Mouse (Mus musculus) midbrain, embryonic 15.5 days (tissue): ENCODE results near the gene Olfr1290. TPM values are rescaled to one million over a fixed set of nuclear protein-coding genes. Genes with fewer than 3 reads are reported as not detected.

Source experiments
- ATAC-seq: fragments of 200-750 bp; cut with Nextera tagmentation; replicated peaks from 2 replicates; pipeline ENCODE4 v1.8.0; 2017; ENCODE audit warnings: moderate TSS enrichment
- H3K27ac ChIP-seq: fragments of 300-500 bp; sonication (generic); 2 replicates; pipeline ENCODE4 v1.5.1; 2015; ENCODE audit warnings: mild to moderate bottlenecking, inconsistent platforms
- H3K27me3 ChIP-seq: fragments of 300-500 bp; sonication (generic); replicated peaks from 2 replicates; pipeline ENCODE4 v1.6.1; 2015; ENCODE audit warnings: inconsistent platforms
- H3K36me3 ChIP-seq: fragments of 300-500 bp; sonication (generic); replicated peaks from 2 replicates; pipeline ENCODE4 v1.6.1; 2015; ENCODE audit warnings: inconsistent platforms
- H3K4me1 ChIP-seq: fragments of 300-500 bp; sonication (generic); 2 replicates; pipeline ENCODE4 v1.6.1; 2015; ENCODE audit warnings: inconsistent platforms
- H3K4me2 ChIP-seq: fragments of 300-500 bp; sonication (generic); 2 replicates; pipeline ENCODE4 v1.6.1; 2015; ENCODE audit warnings: inconsistent platforms, mild to moderate bottlenecking, moderate library complexity
- H3K4me3 ChIP-seq: fragments of 300-500 bp; sonication (generic); 2 replicates; pipeline ENCODE4 v1.5.1; 2015; ENCODE audit warnings: mild to moderate bottlenecking, inconsistent platforms
- H3K9ac ChIP-seq: fragments of 300-500 bp; sonication (generic); 2 replicates; pipeline ENCODE4 v1.6.1; 2015; ENCODE audit warnings: mild to moderate bottlenecking, inconsistent platforms
- H3K9me3 ChIP-seq: fragments of 300-500 bp; sonication (generic); 2 replicates; pipeline ENCODE4 v1.6.1; 2016; ENCODE audit warnings: inconsistent platforms
- WGBS: fragments of 180-500 bp; shearing (Covaris S2); methylation state at CpG from one replicate; pipeline ENCODE4 v1.1.7; 2015; ENCODE audit warnings: mixed read lengths; 5-methylcytosine and 5-hydroxymethylcytosine counted together
- polyA plus RNA-seq: library from polyadenylated mRNA; unstranded; fragments of >200 nt; fragmentation: Nextera tagmentation; extraction: Ambion mirVana; gene quantifications from 2 replicates; pipeline ENCODE4 v1.2.1, GENCODE M21; 2015

Gene Olfr1290
- polyA plus RNA-seq: not detected in 2 replicates

GRCm38 (mm10) chr2:111493729-111494128 is at the start of gene Olfr1290:
Gene Olfr1290, minus strand, starts transcription at chr2:111493829.
- WGBS: 76% methylated on average over 5 of the region's 5 CpGs
- H3K36me3 ChIP-seq: no peaks in the 10 kb centered on the region
- H3K4me3 ChIP-seq: no peak within 1 kb of the TSS
- H3K4me1 ChIP-seq: no peaks in the 10 kb centered on the region
- H3K9me3 ChIP-seq: no peaks in the 10 kb centered on the region
- no peaks in the 10 kb centered on the region for H3K27me3 ChIP-seq
- H3K27ac ChIP-seq: no peak within 1 kb of the TSS
- H3K9ac ChIP-seq: no peak within 1 kb of the TSS
- H3K4me2 ChIP-seq: no peak within 1 kb of the TSS
- ATAC-seq: no peak

DNA sequence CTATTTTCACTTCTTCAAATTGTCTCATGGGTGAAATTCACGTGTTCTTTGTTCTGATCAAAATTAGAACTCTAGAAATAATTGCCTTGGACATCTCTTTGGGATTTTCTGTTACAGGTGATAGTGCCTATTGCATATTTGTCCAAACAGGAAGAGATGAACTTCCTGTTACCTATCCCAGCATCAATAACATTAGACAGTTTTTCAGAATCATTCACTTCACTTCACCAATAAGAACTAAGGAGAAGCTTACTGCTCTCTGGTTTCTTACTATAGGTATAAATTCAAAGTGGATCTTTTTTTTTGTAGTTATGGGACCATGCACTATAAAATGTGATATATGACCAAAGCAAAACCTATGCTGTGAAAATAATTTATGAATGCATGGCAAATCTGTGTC is 46.6 kb upstream of the Olfr1290 start, which contains the start of gene Olfr1294:
TSS of gene Olfr1294 (minus strand) at position 101 of the 400 bp plus-strand sequence.
- Histone ChIP-seq H3K4me1 (no peaks in the 10 kb centered on the region), H3K36me3 (no peaks in the 10 kb centered on the region), H3K4me2 (no peak within 1 kb of the TSS), H3K9me3 (no peaks in the 10 kb centered on the region), H3K9ac (no peak within 1 kb of the TSS), H3K27me3 (no peaks in the 10 kb centered on the region), H3K27ac (no peak within 1 kb of the TSS), H3K4me3 (no peak within 1 kb of the TSS)
- no peak for ATAC-seq
- WGBS: 53% methylated on average over 1 of the region's 1 CpGs

DNA sequence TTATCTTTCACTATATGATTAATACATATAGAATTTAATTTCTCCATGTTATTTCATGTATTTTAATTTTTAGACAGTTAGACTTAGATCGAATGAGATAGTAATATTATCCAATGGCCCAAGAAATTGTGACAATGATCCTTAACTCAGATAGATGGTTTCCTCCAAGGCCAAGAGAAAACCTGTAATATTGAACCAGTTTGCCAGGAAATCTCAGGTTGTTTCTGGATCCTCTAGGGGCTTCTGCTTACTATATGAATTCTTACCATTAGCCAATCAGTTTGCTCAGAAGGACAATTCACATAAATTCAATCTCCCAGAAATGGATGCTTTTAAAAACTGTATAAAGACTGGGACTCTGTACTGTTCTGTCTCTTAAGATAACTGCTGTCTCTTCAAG is 31.3 kb upstream of the Olfr1290 start, which contains the start of gene Olfr1293-ps:
TSS of gene Olfr1293-ps (plus strand) at position 301 of the 400 bp plus-strand sequence.
- ATAC-seq: no peak
- no peaks in the 10 kb centered on the region for H3K4me1 ChIP-seq
- WGBS: 86% methylated on average over 1 of the region's 1 CpGs
- no peak within 1 kb of the TSS for H3K4me3 ChIP-seq
- H3K27ac ChIP-seq: no peak within 1 kb of the TSS
- no peak within 1 kb of the TSS for H3K4me2 ChIP-seq
- H3K27me3 ChIP-seq: no peaks in the 10 kb centered on the region
- no peaks in the 10 kb centered on the region for H3K9me3 ChIP-seq
- H3K9ac ChIP-seq: no peak within 1 kb of the TSS
- no peaks in the 10 kb centered on the region for H3K36me3 ChIP-seq

GRCm38 (mm10) chr2:111517451-111517850 is 23.8 kb upstream of the Olfr1290 start:
- Histone ChIP-seq H3K9ac (no peak overlapping the region), H3K4me3 (no peak overlapping the region), H3K9me3 (no peaks in the 10 kb centered on the region), H3K4me2 (no peak overlapping the region), H3K4me1 (no peaks in the 10 kb centered on the region), H3K27me3 (no peaks in the 10 kb centered on the region), H3K27ac (no peak overlapping the region), H3K36me3 (no peaks in the 10 kb centered on the region)
- no peak for ATAC-seq
- 91% methylated on average over 10 of the region's 10 CpGs for whole genome bisulfite sequencing

DNA sequence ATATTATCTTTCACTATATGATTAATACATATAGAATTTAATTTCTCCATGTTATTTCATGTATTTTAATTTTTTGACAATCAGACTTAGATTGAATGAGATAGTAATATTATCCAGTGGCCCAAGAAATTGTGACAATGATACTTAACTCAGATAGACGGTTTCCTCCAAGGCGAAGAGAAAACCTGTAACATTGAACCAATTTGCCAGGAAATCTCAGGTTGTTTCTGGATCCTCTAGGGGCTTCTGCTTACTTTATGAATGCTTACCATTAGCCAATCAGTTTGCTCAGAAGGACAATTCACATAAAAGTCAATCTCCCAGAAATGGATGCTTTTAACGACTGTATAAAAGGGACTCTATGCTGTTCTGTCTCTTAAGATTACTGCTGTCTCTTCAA is 3.3 kb upstream of the Olfr1290 start, which contains the start of gene Olfr1291-ps1:
TSS of gene Olfr1291-ps1 (plus strand) at position 301 of the 400 bp plus-strand sequence.
- 89% methylated on average over 3 of the region's 3 CpGs for WGBS
- no peak within 1 kb of the TSS for H3K9ac ChIP-seq
- H3K9me3 ChIP-seq: no peaks in the 10 kb centered on the region
- H3K36me3 ChIP-seq: no peaks in the 10 kb centered on the region
- ATAC-seq: no peak
- no peak within 1 kb of the TSS for H3K4me2 ChIP-seq
- no peak within 1 kb of the TSS for H3K27ac ChIP-seq
- H3K4me3 ChIP-seq: no peak within 1 kb of the TSS
- no peaks in the 10 kb centered on the region for H3K27me3 ChIP-seq
- H3K4me1 ChIP-seq: no peaks in the 10 kb centered on the region

DNA sequence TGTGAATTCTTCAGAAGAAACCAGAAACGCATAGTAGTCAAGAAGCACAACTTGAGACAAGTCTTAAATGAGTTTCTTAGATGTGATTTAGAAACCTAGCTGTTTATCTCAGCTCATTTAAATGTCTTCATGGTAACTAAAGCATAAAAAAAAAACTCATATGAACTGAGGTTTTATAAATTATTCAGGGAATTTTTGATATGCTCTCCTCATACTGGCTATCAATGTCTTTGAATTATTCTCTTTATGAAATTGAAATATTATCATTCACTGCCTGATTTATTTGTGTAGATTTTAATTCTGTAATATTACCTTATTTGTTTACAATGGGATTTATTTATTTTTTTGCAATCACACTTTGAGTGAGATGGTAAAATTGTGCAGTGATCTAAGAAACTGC is 13.1 kb downstream of the Olfr1290 start, which contains the start of gene Olfr1289:
TSS of gene Olfr1289 (plus strand) at position 301 of the 400 bp plus-strand sequence.
- Histone ChIP-seq H3K27me3 (no peaks in the 10 kb centered on the region), H3K4me1 (no peaks in the 10 kb centered on the region), H3K4me2 (no peak within 1 kb of the TSS), H3K27ac (no peak within 1 kb of the TSS), H3K9me3 (no peaks in the 10 kb centered on the region), H3K4me3 (no peak within 1 kb of the TSS), H3K9ac (no peak within 1 kb of the TSS), H3K36me3 (no peaks in the 10 kb centered on the region)
- no peak for ATAC-seq
- 69% methylated on average over 1 of the region's 1 CpGs for WGBS

DNA sequence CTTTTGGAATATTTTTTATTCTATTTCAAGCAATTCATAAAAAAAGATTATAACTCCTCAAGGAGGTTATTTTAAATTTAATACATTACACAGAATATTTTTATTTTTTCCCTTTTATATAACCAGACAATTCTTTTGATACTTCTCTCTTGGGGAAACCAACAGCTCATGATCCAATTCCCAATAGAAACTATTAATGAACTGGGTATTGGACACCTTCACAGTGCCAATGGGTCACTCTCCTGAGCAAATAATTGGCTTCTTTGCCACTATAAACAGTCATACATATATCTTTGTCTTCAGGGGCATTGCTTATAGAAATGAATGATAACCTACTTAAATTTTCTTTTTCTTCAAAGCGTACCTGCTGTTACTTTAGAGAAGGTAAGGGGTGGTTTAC is 19.8 kb downstream of the Olfr1290 start, which contains the start of gene Olfr1288:
TSS of gene Olfr1288 (plus strand) at position 301 of the 400 bp plus-strand sequence.
- Histone ChIP-seq H3K4me1 (no peaks in the 10 kb centered on the region), H3K4me2 (no peak within 1 kb of the TSS), H3K36me3 (no peaks in the 10 kb centered on the region), H3K27me3 (no peaks in the 10 kb centered on the region), H3K9me3 (no peaks in the 10 kb centered on the region), H3K4me3 (no peak within 1 kb of the TSS), H3K9ac (no peak within 1 kb of the TSS), H3K27ac (no peak within 1 kb of the TSS)
- no peak for ATAC-seq
- 96% methylated on average over 1 of the region's 1 CpGs for WGBS

DNA sequence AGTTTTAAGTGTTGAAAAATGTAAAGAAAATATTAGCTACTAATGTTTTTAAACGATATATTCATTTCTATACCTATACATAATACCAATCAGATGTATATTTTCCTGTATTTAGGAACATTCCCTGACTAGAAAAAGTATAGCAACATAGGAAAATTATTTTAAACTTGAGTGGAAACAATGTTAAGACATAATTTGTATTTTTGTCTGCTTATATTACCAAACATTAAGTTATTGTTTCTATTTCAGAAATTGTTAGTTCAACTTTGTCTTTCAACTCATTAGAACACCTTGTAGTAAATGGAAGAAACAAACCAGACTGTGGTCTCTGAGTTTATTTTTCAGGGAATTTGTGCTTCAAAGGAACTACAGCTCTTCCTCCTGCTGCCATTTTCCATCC is 44.8 kb downstream of the Olfr1290 start, which contains the start of gene Olfr1287:
TSS of gene Olfr1287 (plus strand) at position 301 of the 400 bp plus-strand sequence.
- Histone ChIP-seq H3K36me3 (no peaks in the 10 kb centered on the region), H3K4me1 (no peaks in the 10 kb centered on the region), H3K27me3 (no peaks in the 10 kb centered on the region), H3K4me3 (no peak within 1 kb of the TSS), H3K9me3 (no peaks in the 10 kb centered on the region), H3K27ac (no peak within 1 kb of the TSS), H3K4me2 (no peak within 1 kb of the TSS), H3K9ac (no peak within 1 kb of the TSS)
- ATAC-seq: no peak
- WGBS: 78% methylated on average over 1 of the region's 1 CpGs

Other genes with a start within 250 kb of the Olfr1290 start
- gene Olfr1276, start 239.3 kb downstream of the Olfr1290 start, polyA plus RNA-seq: not detected in 2 replicates
- gene Olfr1277, start 219.7 kb downstream of the Olfr1290 start, polyA plus RNA-seq: not detected in 2 replicates
- gene Olfr1278, start 203.7 kb downstream of the Olfr1290 start, polyA plus RNA-seq: not detected in 2 replicates
- gene Olfr1279, start 193.2 kb downstream of the Olfr1290 start, polyA plus RNA-seq: not detected in 2 replicates
- gene Olfr1280, start 179.8 kb downstream of the Olfr1290 start, polyA plus RNA-seq: not detected in 2 replicates
- not detected in 2 replicates for gene Olfr1281, start 167.3 kb downstream of the Olfr1290 start, polyA plus RNA-seq
- gene Olfr1282, start 157.8 kb downstream of the Olfr1290 start, polyA plus RNA-seq: not detected in 2 replicates
- not detected in 2 replicates for gene Olfr1283, start 127.0 kb downstream of the Olfr1290 start, polyA plus RNA-seq
- gene Olfr1284, start 118.3 kb downstream of the Olfr1290 start, polyA plus RNA-seq: not detected in 2 replicates
- not detected in 2 replicates for gene Olfr1286, start 70.7 kb downstream of the Olfr1290 start, polyA plus RNA-seq
- gene Olfr1287, start 44.7 kb downstream of the Olfr1290 start, polyA plus RNA-seq: not detected in 2 replicates
- not detected in 2 replicates for gene Olfr1288, start 19.7 kb downstream of the Olfr1290 start, polyA plus RNA-seq
- not detected in 2 replicates for gene Olfr1289, start 13.0 kb downstream of the Olfr1290 start, polyA plus RNA-seq
- not detected in 2 replicates for gene Olfr1291-ps1, start 3.4 kb upstream of the Olfr1290 start, polyA plus RNA-seq
- not detected in 2 replicates for gene Olfr1293-ps, start 31.4 kb upstream of the Olfr1290 start, polyA plus RNA-seq
- not detected in 2 replicates for gene Olfr1294, start 46.5 kb upstream of the Olfr1290 start, polyA plus RNA-seq
- gene Olfr1295, start 75.9 kb upstream of the Olfr1290 start, polyA plus RNA-seq: not detected in 2 replicates
- not detected in 2 replicates for gene Olfr1297, start 132.7 kb upstream of the Olfr1290 start, polyA plus RNA-seq
- gene Olfr1298, start 155.4 kb upstream of the Olfr1290 start, polyA plus RNA-seq: not detected in 2 replicates
- not detected in 2 replicates for gene Olfr1299, start 167.6 kb upstream of the Olfr1290 start, polyA plus RNA-seq